Mouse (Mus musculus) G1E (cell line): ENCODE data around the gene Chmp4b. TPM values are rescaled to one million over a fixed set of nuclear protein-coding genes. Genes with fewer than 3 reads are reported as not detected.

ENCODE experiments used
- ATAC-seq: 2 replicates; pipeline ENCODE4 v1.8.0; 2016; ENCODE audit warnings: mild to moderate bottlenecking; ENCODE audit not compliant: insufficient number of reproducible peaks, poor library complexity, low FRiP score, severe bottlenecking; ENCODE audit errors: extremely low read depth
- DNase-seq: peaks from one replicate; pipeline ENCODE4 v3.0.0; 2012; ENCODE audit warnings: low spot score
- H3K27me3 ChIP-seq: 2 replicates; pipeline ENCODE4 v1.6.1; 2012; ENCODE audit warnings: mild to moderate bottlenecking, low read length, inconsistent platforms; ENCODE audit not compliant: insufficient read depth
- H3K36me3 ChIP-seq: replicated peaks from 2 replicates; pipeline ENCODE3; 2012; ENCODE audit warnings: mild to moderate bottlenecking, inconsistent platforms
- H3K4me1 ChIP-seq: 2 replicates; pipeline ENCODE4 v1.6.1; 2012; ENCODE audit warnings: low read depth, low read length, inconsistent platforms, mixed read lengths; ENCODE audit not compliant: insufficient read depth
- H3K4me3 ChIP-seq: 2 replicates; pipeline ENCODE4 v1.5.1; 2012; ENCODE audit warnings: low read depth, mild to moderate bottlenecking, inconsistent platforms, low read length, moderate library complexity, mixed read lengths
- H3K9me3 ChIP-seq: replicated peaks from 2 replicates; pipeline ENCODE4 v1.6.1; 2012; ENCODE audit warnings: inconsistent platforms
- CTCF ChIP-seq: IDR thresholded peaks from 2 replicates; pipeline ENCODE4 v1.5.1; 2012; ENCODE audit warnings: low read depth, low read length, inconsistent platforms, mixed read lengths
- GATA1 ChIP-seq: IDR thresholded peaks from 2 replicates; pipeline ENCODE4 v1.6.1; 2012; ENCODE audit warnings: borderline replicate concordance, low read length, inconsistent platforms, mixed read lengths
- GATA2 ChIP-seq: IDR thresholded peaks from 2 replicates; pipeline ENCODE4 v1.6.1; 2012; ENCODE audit warnings: low read depth, low read length, inconsistent platforms, borderline replicate concordance
- POLR2AphosphoS5 ChIP-seq: IDR thresholded peaks from 2 replicates; pipeline ENCODE4 v1.6.1; 2012; ENCODE audit warnings: low read depth, low read length, inconsistent platforms; ENCODE audit not compliant: insufficient replicate concordance
- TAL1 ChIP-seq: conservative IDR thresholded peaks from 2 replicates; pipeline ENCODE4 v1.6.1; 2012; ENCODE audit warnings: low read depth, low read length, inconsistent platforms, mixed read lengths
- polyA plus RNA-seq: library from polyadenylated mRNA; stranded (reverse); fragments of >175 nt; gene quantifications from 2 replicates; pipeline ENCODE4 v1.2.3, GENCODE M21; 2012
- total RNA-seq, 2 experiments: library from RNA; stranded (forward) in 1 of 2; stranded (reverse) in 1 of 2; fragments of 200-1000 nt in 1 of 2; fragments of >200 nt in 1 of 2; fragmentation: Nextera tagmentation in 1 of 2; gene quantifications; 2 replicates each; pipeline ENCODE4 v1.2.3; 2014 to 2017

Gene Chmp4b
- total and polyA plus RNA-seq, 3 experiments = 57.9 to 110 (median 99.8) TPM

- peaks cover 19% of the 10 kb centered on the region; the same call in 1 of the 2 replicates for H3K4me1 ChIP-seq
- TF ChIP-seq TAL1 (no peak), CTCF (no peak), GATA1 (no peak), POLR2AphosphoS5 (no peak), GATA2 (no peak)
- no peak overlapping the region for H3K4me3 ChIP-seq
- H3K9me3 ChIP-seq = no peaks in the 10 kb centered on the region
- ATAC-seq (no peak), DNase-seq (no peak)
- no peaks in the 10 kb centered on the region for H3K27me3 ChIP-seq
- H3K36me3 ChIP-seq = peaks cover 89% of the 10 kb centered on the region
Observed at GRCm38 (mm10) chr2:154686819-154687218, 35.3 kb downstream of the Chmp4b start.

GRCm38 (mm10) chr2:154689391-154689790 lies 37.9 kb downstream of the Chmp4b start:
- Histone ChIP-seq H3K9me3 (no peaks in the 10 kb centered on the region), H3K27me3 (no peaks in the 10 kb centered on the region), H3K36me3 (peaks cover 95% of the 10 kb centered on the region), H3K4me1 (peaks cover 21% of the 10 kb centered on the region; the same call in 1 of the 2 replicates), H3K4me3 (no peak overlapping the region)
- DNase-seq (no peak), ATAC-seq (no peak)
- TF ChIP-seq POLR2AphosphoS5 = no peak
- TF ChIP-seq GATA2 = no peak
- TF ChIP-seq TAL1 = no peak

- Histone ChIP-seq H3K27me3 (no peaks in the 10 kb centered on the region), H3K9me3 (no peaks in the 10 kb centered on the region), H3K4me1 (peaks cover 18% of the 10 kb centered on the region; the same call in 1 of the 2 replicates), H3K4me3 (no peak overlapping the region), H3K36me3 (peaks cover 96% of the 10 kb centered on the region)
- DNase-seq (no peak), ATAC-seq (no peak)
- no peak for TF ChIP-seq TAL1
- TF ChIP-seq GATA1 = no peak
- no peak for TF ChIP-seq POLR2AphosphoS5
- TF ChIP-seq GATA2 = no peak
- no peak for TF ChIP-seq CTCF
Observed at GRCm38 (mm10) chr2:154690959-154691358, 39.5 kb downstream of the Chmp4b start.

GRCm38 (mm10) chr2:154693186-154693940 lies 41.9 kb downstream of the Chmp4b start:
- no peak for DNase-seq
- H3K4me3 ChIP-seq = no peak overlapping the region
- ATAC-seq = no peak
- no peaks in the 10 kb centered on the region for H3K27me3 ChIP-seq
- H3K9me3 ChIP-seq = no peaks in the 10 kb centered on the region
- H3K36me3 ChIP-seq = peaks cover 82% of the 10 kb centered on the region
- peaks cover 5% of the 10 kb centered on the region; the same call in 1 of the 2 replicates for H3K4me1 ChIP-seq
- TF ChIP-seq GATA1 (no peak), TAL1 (no peak), POLR2AphosphoS5 (no peak), GATA2 (no peak), CTCF (no peak)

GRCm38 (mm10) chr2:154693941-154694256 lies 42.4 kb downstream of the Chmp4b start:
- peaks cover 77% of the 10 kb centered on the region for H3K36me3 ChIP-seq
- H3K27me3 ChIP-seq = no peaks in the 10 kb centered on the region
- DNase-seq = no peak
- H3K4me3 ChIP-seq = no peak overlapping the region
- TF ChIP-seq GATA2 (no peak), GATA1 (no peak), POLR2AphosphoS5 (no peak), CTCF (no peak), TAL1 (no peak)
- H3K4me1 ChIP-seq = peaks cover 4% of the 10 kb centered on the region; the same call in 1 of the 2 replicates
- no peaks in the 10 kb centered on the region for H3K9me3 ChIP-seq
- no peak for ATAC-seq

- no peak for DNase-seq
- Histone ChIP-seq H3K4me3 (no peak overlapping the region), H3K4me1 (peaks cover 2% of the 10 kb centered on the region; the same call in 1 of the 2 replicates), H3K36me3 (peaks cover 59% of the 10 kb centered on the region), H3K27me3 (peaks cover 5% of the 10 kb centered on the region; the same call in 1 of the 2 replicates), H3K9me3 (no peaks in the 10 kb centered on the region)
- ATAC-seq = no peak
- no peak for TF ChIP-seq CTCF
Observed at GRCm38 (mm10) chr2:154695690-154696089, 44.2 kb downstream of the Chmp4b start.

GRCm38 (mm10) chr2:154696660-154697059 lies 45.2 kb downstream of the Chmp4b start:
- Histone ChIP-seq H3K27me3 (peaks cover 12% of the 10 kb centered on the region), H3K4me1 (peaks cover 2% of the 10 kb centered on the region; the same call in 1 of the 2 replicates), H3K4me3 (no peak overlapping the region), H3K36me3 (peaks cover 51% of the 10 kb centered on the region), H3K9me3 (no peaks in the 10 kb centered on the region)
- ATAC-seq (no peak), DNase-seq (no peak)
- TF ChIP-seq CTCF (no peak), POLR2AphosphoS5 (no peak), TAL1 (no peak), GATA2 (no peak), GATA1 (no peak)
